Mouse (Mus musculus) lung, postnatal 4 days (tissue): ENCODE measurements around the gene Ptprg.
"Not testable (repeated sequence)": the region's sequence is repeated elsewhere in the genome, so short reads cannot be mapped to it uniquely, and the experiment has no call there.

Source experiments
- DNase-seq, 2 experiments: peaks; one replicate each; pipeline ENCODE4 v3.0.0; 2021

The Ptprg gene

DNA sequence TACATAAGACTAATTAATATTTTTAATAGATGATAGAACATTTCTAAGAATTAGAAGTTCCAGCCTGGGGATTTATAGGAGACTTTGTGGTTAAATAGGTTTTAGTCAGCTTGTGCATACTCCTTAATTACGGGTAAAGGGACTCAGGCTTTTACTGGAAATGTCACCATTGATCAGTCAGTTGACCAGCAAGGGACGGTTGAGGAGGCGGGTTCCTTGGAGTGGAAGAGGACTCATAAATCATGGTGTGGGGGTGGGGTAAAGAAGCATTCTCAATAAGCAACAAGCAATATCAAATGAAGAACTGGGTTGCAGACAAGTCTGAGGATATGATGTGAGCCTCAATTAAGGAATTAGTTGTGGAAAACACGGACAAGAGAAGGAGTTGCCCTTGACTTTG lies 438.8 kb downstream of the Ptprg start:
- DNase-seq, result no peak

DNA sequence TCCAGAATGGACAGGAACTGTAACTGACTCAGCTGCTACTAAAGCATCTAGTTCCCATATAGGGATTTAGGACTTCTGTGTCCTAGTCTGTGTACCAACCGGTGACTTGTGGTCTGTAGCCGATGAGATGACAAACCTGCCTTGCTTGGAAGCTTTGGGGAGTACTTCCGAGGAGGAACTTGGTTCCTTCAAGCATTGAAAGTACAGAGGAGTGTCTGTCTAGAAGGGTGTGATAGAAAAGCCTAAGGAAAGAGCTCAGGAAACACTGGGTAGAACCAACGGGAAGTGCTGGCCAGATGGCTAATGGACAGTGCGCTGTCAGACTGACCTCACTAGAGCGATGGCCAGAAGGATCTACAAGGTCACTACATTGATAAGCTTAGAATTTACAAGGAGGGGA lies 439.2 kb downstream of the Ptprg start:
- DNase-seq, result no peak

DNA sequence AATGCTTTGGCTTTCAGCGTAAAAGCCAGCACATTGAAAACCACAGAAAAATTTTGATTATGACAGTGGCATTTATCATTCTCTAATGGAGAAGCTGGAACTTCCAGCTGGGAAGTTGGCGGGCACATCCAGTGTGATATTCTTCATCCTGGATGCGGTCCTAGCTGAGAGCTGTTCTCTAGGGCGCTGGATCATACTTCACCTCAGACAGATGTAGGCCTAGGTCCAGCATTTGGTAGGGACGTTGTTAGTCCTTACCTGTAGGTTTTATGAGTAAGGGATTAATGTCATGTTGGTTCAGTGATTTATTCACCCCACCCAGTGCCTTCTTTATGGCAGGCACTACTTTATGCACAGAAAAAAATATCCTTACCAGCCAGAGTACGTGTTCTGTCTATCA lies 444.2 kb downstream of the Ptprg start:
- DNase-seq, result peak in 1 of 2 experiments; percentile 25

DNA sequence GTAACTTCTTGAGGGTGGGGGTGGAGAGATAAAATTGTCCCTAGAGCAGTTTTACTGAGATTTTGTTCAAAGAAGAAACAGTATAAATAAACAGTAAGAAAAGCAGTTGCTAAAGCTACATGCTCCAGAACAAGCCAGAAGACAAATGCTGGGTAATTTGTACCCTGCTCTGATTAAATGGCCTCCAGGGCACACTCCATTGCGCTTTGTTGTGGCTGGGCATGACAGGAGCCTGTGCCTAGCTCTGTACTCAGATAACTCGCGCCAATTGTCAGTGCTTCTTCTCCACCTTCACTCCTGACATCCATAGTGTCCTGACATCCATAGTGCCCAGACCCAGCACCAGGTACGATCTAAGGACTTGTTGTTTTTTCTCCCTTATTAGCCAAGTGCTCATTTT lies 445.1 kb downstream of the Ptprg start:
- no peak for DNase-seq

DNA sequence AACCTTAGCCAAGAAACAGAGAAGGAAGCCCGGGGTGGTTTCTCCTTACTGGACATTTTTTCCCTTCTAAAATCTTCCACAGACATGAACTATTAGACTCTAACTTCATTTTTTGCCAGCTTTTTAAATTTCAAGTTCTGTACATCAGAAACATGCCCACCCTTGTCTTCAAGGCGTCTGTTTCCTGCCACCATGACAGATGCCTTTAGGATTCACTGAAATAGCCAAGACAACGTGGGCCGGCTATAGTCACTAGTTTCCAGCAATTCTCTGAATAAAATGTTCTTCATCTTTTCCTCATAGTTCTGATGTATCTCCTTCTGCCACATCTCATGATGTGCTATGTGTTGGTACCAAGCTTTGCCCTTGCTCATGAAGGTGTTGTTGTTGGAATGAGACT lies 450.7 kb downstream of the Ptprg start:
- DNase-seq, result no peak

DNA sequence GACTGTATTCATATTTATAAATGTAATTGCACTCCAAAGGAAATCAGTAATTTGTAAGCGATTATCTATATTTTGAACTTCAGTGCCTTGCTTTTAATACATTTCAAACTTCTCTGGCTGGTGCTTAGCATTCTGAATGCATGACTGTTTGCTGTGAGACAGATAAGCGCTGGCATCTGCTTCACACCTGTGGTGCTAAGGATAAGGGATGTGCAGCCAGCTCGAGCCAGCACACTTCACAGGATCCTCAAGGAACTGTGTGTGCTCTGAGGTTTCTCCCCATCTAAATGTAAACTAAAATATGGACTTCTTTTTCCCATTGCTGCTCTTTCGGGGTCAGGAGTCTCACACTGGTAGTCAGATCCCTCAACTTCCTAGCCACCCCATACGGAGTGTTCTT lies 458.4 kb downstream of the Ptprg start:
- no peak for DNase-seq

DNA sequence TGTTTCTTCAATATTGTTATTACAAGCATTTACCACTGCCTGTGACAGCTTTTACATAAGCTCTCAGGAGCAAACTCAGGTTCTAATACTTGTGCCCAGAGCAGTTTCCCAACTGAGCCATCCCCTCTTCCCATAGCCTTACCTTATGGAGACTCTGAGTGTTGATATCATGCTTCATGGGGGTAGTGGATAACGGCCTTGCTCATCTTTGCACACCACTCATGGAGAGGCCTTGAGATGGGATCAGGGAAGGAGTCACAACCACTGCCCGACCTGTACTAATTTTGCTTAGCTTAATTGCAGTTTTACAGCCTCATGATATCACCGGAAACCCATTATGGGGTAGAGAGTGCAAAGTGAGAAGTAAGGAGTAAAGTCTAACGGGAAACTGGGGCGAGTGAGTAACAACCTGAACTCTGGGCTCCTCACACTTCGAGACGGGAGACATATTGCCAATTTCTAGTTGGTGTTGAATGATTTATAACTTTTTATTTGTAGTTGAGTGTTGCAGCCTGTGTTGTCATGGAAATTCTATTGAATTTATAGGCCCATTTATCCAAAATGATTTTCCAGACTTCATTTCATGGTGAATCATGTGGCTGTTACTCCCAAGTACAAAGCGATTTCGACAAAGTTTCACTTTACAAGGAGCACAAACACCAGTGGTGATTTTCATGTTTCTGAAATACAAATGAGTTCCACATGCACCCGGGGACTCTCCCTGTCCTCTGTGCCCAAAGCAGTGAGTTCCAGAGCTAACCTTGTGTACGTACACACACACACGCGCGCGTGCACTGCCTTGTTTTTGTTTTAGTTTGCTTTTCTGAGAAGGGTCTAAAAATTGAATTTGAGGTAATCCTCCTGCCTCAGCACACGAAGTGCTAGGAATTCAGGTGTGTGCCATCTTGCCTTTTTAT lies 472.7 kb downstream of the Ptprg start:
- DNase-seq, result no peak

DNA sequence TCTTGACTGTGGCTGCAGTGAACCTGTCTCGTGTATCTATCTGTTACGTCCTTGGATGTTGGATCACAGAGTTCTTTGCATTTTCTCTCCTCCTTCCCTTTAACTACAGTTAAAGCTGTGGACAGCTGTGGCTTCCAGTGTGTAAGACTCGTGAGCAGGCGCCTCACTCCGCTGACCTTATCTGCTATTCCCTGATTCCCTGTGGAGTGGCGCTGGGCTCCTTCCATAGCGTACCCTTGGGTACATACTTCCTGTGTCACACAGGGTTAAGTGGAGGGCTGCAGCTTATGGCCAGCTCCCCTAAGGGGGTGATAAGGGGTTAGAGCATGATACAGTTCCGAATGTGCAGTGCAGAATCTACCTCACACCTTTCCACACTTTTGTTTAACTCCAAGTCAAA lies 473.9 kb downstream of the Ptprg start:
- no peak for DNase-seq

DNA sequence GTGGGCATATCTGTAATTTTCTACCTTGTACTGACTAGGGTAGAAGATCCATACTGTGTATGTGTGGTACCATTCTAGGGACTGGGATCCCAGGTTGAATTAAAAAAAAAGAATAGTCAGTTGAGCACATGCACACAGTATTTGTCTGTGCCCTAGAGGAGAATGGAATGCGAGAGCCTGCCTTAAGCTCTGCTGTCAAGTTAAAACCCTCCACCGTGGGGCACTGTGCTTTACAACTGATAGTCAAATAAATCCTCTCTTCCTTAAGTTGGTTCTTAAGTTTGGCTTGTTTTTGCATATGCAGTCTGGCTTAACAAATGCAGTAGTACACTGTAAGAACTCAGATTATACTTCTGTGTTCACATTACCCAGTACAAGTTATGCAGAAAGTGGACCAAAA lies 476.6 kb downstream of the Ptprg start:
- DNase-seq, result no peak

DNA sequence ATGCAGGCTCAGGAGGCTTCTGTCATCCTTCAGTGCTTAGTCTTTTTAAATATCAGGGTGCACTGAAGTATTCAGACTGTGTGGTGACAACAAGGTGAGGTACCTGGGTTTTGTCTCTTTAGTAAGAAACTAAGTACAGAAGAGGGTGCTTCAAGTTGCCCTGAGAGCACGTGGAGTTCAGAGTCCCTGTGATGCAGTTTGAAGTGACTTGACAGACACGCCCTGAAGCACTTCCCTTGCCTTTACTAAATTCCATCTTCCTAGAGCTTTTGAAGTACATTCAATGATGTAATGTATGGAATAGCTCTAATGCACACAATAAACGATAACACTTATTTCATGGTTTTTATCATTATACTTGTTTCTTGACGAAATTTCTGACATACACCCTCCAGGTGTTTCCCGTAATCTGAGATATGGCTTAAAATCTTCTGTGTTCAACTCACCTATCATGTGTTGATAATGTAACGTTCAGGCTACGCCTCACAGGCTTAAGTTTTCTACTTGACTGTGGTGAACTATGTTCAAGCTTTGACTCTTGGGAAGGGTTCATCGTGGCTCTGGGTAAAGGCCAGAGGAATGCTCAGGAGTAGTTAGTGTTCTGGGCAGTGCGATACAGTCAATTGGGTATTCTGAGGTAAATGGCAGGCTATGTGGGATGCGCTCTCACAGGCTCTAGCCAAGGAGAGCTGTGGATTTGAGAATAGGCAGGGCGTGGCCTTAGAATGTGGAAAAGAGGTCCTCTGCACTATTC lies 483.4 kb downstream of the Ptprg start:
- no peak for DNase-seq

DNA sequence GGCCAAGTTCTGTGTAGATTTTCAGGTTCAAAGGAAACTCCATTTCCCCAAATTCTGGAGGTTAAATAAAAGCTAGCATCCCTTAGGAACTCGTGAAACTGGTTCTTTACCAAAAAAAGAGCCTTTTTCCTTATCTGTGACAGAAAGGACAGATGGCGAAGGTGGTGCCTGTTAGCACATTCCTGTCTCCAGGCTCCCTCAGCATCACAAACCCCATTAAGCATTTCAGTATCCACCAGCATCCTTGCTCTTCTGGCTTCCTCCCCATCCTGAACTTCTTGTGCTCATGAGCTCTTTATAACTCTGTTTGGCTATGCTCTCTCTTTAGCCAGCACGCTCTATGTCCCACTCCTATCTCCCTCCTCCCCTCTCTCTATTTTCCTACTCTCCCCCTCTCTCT lies 486.4 kb downstream of the Ptprg start:
- DNase-seq, result no peak

DNA sequence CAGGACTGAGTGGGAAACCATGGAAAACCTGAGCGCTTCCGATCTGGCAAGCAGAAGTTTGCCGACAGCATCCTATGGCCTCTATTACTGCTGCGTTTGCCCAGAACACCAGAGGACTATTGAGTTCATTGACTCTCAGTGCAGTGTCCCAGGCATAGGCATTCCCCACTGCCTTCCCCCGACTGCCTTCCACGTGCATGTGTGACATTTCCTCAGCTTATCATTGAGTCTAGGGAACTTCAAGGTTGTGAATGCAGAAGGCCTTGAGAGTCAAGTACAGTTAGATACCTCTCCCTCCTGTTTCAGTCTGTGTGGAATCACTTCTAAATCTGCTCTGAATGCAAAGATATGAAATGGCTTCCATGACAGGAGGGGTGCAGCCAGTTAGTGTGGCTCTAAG lies 488.2 kb downstream of the Ptprg start:
- DNase-seq, result no peak

DNA sequence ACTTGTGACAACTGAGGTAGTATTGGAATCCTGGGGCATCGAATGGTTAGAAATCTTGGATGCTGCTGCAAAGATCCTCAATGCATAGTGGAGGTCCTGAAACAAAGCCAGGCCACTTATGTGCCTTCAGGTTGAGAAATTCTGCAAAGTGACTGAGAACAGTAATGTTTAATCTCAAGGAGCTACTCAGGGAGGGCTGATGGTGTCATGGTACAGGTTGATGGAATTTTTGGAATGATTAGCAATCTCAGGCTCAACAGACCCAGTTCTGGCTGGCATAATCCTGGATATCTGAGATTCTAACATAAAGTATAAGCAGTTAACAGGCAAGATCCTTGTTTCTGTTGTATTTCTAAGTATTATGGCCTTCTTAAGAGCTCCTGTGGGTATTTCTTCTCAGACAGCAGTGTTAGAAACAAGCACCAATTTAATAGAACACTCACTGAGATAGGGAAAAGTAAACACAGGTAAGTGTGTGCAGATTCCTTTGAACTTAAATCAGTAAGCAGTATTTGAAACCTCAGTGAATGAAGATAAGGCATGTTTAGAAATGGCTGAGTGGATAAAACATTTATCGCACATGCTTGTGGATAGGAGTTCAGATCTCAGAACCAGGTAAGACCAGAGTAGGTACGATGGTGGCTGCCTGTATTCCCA lies 493.0 kb downstream of the Ptprg start:
- no peak for DNase-seq

DNA sequence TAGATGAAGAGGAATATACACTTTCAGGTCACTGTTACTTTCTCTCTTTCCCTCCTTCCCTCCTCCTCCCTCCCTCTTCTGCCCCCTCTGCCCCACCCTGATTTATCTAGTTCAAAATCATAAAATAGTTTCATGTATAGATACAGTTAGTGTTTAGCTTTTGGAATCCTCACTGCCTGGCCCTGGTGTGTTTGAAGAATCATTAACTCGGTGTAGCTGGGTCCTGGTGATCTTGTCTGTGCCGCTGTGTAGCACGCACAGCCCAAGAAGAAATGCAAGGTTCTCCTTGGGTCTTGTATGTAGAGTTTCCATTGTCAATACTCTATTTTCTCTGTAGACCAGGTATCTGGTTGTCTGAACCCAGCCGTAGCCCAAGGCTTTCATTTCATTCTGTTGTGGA lies 494.3 kb downstream of the Ptprg start:
- DNase-seq, result no peak

DNA sequence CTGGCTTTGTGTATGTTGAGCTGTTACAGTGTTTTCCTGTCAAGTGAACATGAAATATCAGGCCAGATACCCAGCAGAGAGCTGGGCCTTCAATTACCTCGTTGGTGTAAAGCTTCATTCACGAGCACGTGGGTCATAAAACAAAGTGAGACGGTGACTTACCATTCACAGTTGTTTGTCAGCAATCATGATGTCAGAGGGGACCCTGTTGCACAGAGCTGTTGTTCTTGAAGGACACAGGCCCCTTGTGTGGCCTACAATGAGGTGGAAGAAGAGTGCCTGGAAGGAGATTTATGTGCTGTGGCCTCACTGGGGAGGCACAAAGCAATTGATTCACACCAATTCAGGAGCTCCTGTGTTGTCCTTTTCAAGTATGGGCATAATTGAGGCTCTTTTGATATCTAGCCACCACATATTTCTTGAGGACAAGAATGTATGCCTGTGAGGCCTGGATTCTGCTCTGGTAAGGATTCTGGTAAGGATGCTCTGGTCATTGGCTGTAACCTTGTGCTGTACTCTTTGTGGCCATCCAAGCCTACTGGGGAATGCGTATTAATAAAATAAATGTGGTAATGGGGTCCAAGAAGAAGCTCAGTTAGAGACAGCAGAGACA lies 503.7 kb downstream of the Ptprg start:
- no peak for DNase-seq

DNA sequence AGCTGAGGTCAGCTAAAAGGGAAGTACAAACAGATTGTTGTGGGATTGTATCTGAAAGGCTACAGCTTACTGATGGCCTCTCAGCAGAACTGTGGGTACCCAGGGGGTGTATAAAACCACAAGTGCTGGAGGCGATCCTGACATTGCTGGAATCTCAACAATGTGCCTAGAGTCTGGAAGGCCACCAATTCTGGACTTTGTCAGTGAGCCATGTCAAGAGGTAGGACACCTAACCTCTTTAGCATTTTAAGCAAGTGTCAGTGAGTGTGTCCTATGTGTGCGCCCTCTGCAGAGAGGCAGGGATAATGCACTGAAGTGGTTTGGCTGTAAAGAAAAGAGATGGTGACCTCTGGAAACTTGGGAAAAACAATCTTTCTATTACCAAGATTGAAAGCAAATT lies 504.5 kb downstream of the Ptprg start:
- no peak for DNase-seq

DNA sequence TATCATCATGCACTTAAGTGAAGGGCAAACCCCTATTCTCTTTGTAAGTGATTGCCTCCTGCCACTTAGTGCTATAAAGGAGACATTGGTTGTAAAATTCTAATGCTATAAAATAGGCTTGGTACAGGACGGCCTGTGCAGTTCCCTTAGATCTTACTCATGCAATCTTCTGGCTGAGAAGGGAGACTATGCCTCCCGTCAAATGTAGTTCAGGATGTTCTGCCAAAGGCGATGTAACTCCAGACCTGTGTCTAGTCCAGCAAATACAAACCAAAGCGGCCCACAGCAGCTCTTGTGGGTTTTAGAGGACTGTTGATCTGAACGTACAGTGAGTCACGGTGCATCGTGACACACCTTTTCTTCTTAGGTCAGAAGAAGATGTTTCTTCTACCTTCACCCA lies 505.8 kb downstream of the Ptprg start:
- DNase-seq, result no peak

DNA sequence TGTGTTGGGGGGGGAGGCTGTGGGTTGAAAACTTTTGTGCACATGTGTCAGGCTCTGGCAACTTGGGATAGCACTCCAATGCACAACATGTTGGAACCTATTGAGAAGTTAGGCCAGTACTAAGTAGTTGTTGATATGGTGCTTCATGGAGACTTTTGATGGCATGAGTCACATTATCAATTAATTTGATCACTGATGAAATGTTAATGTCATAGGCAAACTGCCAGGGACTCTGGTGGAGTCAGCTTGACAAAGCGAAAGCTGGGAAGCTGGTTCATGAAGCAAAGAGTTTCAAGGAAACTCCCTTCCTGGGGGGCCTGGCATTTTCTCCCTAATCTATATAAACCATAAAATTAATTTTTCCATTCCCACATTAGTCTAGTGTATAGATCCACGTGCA lies 508.0 kb downstream of the Ptprg start:
- DNase-seq, result not testable (repeated sequence)

DNA sequence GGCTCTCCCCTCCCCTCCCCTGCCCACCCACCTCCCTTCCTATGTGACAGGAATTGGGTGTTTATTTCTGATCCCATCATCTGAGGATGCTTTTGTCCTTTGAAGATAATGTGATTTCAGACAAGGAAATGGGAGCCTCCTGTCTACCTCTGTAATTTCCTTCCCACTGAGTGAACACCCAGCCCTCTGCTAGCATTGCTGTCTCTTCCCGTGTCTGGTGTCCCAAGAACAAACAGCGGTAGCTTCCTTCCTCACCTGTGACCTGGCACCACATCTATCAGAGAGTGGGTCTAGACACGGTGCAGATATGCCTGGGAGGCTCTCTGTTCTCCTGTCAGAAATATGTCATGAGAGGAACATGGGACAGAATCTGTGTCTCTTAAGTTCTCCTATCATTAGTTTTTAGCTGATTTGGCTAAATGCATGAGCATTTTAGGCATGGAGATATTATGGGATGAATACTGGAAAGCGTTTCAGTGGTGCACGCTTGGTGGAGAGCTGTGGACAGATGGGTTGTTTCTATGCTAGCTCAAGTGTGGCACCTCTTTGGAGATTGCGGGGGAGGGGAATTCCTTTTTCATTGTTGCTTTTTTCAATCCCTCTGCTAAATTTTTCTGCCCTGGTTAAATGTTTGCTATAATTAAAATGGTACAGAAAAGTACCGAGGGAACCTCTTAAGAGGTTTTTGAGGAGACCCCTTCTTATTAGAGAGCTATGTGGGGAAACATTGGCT lies 509.5 kb downstream of the Ptprg start:
- peak; percentile 42 to 60 for DNase-seq

DNA sequence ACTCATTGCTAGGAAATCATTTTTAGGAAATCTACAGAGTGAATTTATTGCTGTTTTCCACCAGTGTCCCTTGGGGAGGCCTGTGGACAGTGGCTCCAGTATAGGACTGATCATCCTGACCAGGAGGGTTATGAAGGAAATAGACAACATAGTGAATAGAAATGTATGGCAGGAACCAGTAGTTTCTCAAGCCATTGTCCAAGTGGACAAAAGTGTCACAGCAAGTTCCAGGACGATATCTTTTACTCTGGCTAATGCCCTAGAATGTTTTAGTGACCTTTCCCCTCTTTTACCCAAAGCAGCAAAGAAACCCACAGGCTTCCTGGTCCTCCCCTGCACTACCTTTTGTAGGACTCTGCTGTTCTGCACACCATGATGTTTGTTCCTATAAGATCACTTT lies 511.7 kb downstream of the Ptprg start:
- no peak for DNase-seq

DNA sequence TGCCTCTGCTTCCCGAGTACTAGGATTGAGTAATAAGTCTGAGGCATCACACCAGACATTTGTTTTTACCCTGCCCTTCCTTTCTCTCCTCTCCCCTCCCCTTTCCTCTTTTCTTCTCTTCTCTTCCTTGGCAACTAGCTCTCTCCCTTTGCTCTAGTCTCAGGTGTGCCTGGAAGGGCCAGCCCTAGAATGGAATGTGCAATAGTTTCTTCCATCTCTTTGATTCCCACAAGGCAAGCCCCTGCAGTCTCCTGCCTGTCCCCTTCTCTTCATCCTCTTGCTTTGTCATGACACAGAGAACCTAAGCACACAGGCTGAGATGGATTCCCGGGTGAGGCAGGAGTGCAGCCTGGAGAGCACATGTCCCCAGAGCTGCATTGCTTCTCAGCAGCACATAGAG lies 512.4 kb downstream of the Ptprg start:
- DNase-seq, result no peak

DNA sequence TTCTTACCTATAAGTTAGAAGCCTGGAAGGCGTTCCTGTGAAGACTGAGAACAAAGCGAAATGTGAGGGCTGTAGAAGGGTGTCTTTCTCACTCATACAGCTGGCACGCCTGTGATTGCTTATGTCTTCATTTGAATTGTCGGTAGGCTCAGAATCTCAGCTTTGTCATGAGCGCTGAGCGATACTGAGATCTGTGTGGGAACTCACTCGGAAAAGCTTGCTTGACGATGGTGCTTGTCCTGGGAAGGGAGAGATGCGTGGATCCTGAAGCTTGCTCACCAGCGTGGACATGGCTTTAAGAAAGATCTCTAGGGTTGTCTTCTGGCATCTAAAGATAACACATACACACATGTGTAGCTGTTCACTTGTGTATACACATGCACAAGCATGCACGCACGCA lies 516.4 kb downstream of the Ptprg start:
- DNase-seq, result no peak

DNA sequence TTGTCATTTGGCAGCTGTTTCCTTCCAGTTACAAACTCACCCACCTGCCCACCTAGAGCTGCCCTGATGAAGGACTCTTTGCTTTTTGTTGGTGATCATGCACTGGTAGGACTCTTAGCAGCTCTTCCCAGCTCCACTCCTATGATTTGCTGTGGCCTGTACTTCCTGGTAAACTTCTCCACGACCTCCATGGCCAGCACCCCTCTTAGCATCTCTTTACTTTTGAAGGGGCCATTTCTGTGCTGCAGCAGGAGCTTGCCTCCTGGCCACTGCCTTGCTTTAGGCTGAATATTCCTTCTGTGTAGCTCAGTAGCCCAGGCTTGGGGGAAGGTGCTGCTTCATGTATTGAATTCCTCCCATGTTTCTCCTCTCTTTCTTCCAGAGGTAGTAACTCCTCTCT lies 517.0 kb downstream of the Ptprg start:
- no peak for DNase-seq
